Mouse (Mus musculus): Measurements from ENCODE around the gene Rpl13.

DNA sequence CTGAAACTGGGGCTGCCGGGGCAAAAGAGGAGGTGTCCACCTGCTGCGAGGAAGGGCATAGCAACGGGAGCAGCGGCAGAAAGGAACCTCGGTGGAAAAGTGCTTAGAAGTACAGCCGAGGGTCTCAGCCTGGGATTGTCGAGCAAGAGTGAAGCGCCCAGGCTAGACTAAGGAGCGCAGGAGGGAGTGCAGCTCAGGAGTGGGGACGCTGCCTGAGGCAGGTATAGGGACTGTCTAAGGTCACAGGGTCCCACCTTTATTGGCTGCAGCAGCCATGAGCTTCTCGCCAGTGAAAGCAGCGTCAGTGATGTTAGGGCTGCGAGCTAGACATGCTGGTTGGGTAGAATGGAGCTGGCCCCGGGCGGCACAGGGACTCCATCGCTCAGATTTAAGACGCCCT is 15.6 kb downstream of the Rpl13 start:
- no peak for TF ChIP-seq CTCF (IDR thresholded peaks at IDR 0.05; ENCODE audit: borderline replicate concordance, insufficient read depth, low read depth, low read length)
- TF ChIP-seq POLR2A (IDR thresholded peaks at IDR 0.05; ENCODE audit: borderline replicate concordance, insufficient read depth, low read length): no peak
